ENCODE assay signal across 33 mouse cellular contexts in the genomic region with DNA sequence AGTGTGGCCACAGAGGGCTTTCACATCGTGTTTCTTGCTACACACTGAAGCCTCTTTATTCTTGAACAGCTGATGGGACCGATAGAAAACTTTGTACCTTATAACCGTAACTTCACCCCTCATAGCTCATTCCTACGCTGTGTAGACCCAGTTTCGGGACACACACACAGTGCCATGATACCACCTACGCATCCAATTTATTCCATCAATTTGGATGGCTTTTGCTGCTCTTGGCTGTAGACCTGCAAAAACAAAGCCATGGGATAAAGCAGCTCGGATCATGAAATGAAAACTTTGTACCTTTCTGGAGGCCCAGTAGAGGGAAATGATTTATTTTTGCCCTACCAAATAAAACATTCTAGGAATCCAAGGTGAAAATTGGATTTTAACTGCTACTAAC.
"Had no signal": no experiment of that assay in that cellular context is flagged by ENCODE, and none has a peak within 500 bp of the region (broad histone marks: within the 10 kb centered on the region; RNA-seq: fewer than 3 reads in every experiment).

No protein-coding gene starts in this region.

- ATAC-seq: hindbrain, embryonic 16.5 days; hindbrain, postnatal 0 days; inflammation-experienced regulatory T-cells, adult 6 months; intestine, embryonic 15.5 days; intestine, embryonic 16.5 days; intestine, postnatal 0 days had no signal

- H3K27me3 ChIP-seq: heart, embryonic 12.5 days; heart, embryonic 13.5 days; heart, embryonic 15.5 days; hindbrain, embryonic 12.5 days; hindbrain, embryonic 13.5 days; hindbrain, embryonic 15.5 days; intestine, embryonic 15.5 days; kidney, embryonic 15.5 days had no signal

- DNase-seq: heart, postnatal 10 days; heart, postnatal 14 days; heart, postnatal 36 days; heart, postnatal 4 days; kidney, adult 11 months; kidney, adult 18-20 months; kidney, adult 8-10 months; kidney, postnatal 10 days; kidney, postnatal 14 days; kidney, postnatal 25 days; kidney, postnatal 36 days; kidney, postnatal 4 days; layer of hippocampus, adult 9-11 months; layer of hippocampus, postnatal 36 days had no signal

- H3K4me3 ChIP-seq: heart, embryonic 10.5 days; heart, embryonic 12.5 days; heart, embryonic 13.5 days; heart, embryonic 15.5 days; hindbrain, embryonic 10.5 days; hindbrain, embryonic 12.5 days; hindbrain, embryonic 13.5 days; hindbrain, embryonic 15.5 days; intestine, embryonic 15.5 days; kidney, embryonic 15.5 days; layer of hippocampus, adult 2 months; left cerebral cortex, adult 2 months had no signal

- H3K36me3 ChIP-seq: heart, embryonic 15.5 days; hindbrain, embryonic 10.5 days; hindbrain, embryonic 12.5 days; hindbrain, embryonic 13.5 days; hindbrain, embryonic 15.5 days; intestine, embryonic 15.5 days had no signal

- H3K4me1 ChIP-seq: hindbrain, embryonic 10.5 days; hindbrain, embryonic 13.5 days; hindbrain, embryonic 15.5 days; intestine, embryonic 15.5 days had no signal

- H3K27ac ChIP-seq: heart, embryonic 10.5 days; heart, embryonic 13.5 days; heart, embryonic 15.5 days; hindbrain, embryonic 10.5 days; hindbrain, embryonic 12.5 days; hindbrain, embryonic 13.5 days; hindbrain, embryonic 14.5 days; hindbrain, embryonic 15.5 days; hindbrain, postnatal 0 days; intestine, embryonic 15.5 days; kidney, embryonic 15.5 days; kidney, postnatal 0 days; layer of hippocampus, adult 2 months; left cerebral cortex, adult 2 months had no signal
